Mouse (Mus musculus) neural tube, embryonic 11.5 days (tissue): ENCODE measurements around the gene Slc9a6. TPM values are rescaled to one million over a fixed set of nuclear protein-coding genes. Genes with fewer than 3 reads are reported as not detected.

Experiments
- ATAC-seq: fragments of 200-750 bp; cut with Nextera tagmentation; 2 replicates; pipeline ENCODE4 v1.8.0; 2017; ENCODE audit warnings: moderate number of reproducible peaks, mild to moderate bottlenecking, moderate TSS enrichment, moderate library complexity; ENCODE audit not compliant: insufficient read depth, low FRiP score, low TSS enrichment
- DNase-seq: peaks from one replicate; pipeline ENCODE4 v3.0.0-alpha.2; 2015; ENCODE audit warnings: low spot score
- H3K27ac ChIP-seq: fragments of 300-500 bp; sonication (generic); 2 replicates; pipeline ENCODE4 v1.5.1; 2014; ENCODE audit warnings: low read depth, mild to moderate bottlenecking, low read length
- H3K27me3 ChIP-seq: fragments of 300-500 bp; sonication (generic); 2 replicates; pipeline ENCODE4 v1.6.1; 2014; ENCODE audit warnings: mild to moderate bottlenecking, low read length, mixed read lengths; ENCODE audit not compliant: control insufficient read depth, insufficient read depth
- H3K36me3 ChIP-seq: fragments of 300-500 bp; sonication (generic); 2 replicates; pipeline ENCODE4 v1.6.1; 2014; ENCODE audit warnings: mild to moderate bottlenecking, low read length, moderate library complexity, mixed read lengths; ENCODE audit not compliant: control insufficient read depth, insufficient read depth
- H3K4me1 ChIP-seq: fragments of 300-500 bp; sonication (generic); 2 replicates; pipeline ENCODE4 v1.6.1; 2014; ENCODE audit warnings: low read length, mixed read lengths; ENCODE audit not compliant: control insufficient read depth, insufficient read depth
- H3K4me2 ChIP-seq: fragments of 300-500 bp; sonication (generic); 2 replicates; pipeline ENCODE4 v1.6.1; 2014; ENCODE audit warnings: low read depth, mild to moderate bottlenecking, moderate library complexity
- H3K4me3 ChIP-seq: fragments of 300-500 bp; sonication (generic); 2 replicates; pipeline ENCODE4 v1.5.1; 2014; ENCODE audit warnings: low read depth, low read length
- H3K9ac ChIP-seq: fragments of 300-500 bp; sonication (generic); 2 replicates; pipeline ENCODE4 v1.6.1; 2014; ENCODE audit warnings: mild to moderate bottlenecking, low read length
- H3K9me3 ChIP-seq: fragments of 300-500 bp; sonication (generic); 2 replicates; pipeline ENCODE4 v1.6.1; 2016; ENCODE audit warnings: low read length; ENCODE audit not compliant: control insufficient read depth
- WGBS: fragments of 180-500 bp; shearing (Covaris S2); extraction: QIAGEN DNeasy Blood & Tissue Kit; methylation state at CpG from one replicate; pipeline ENCODE4 v1.1.7; 2014; 5-methylcytosine and 5-hydroxymethylcytosine counted together
- microRNA-seq: library from miRNA; unstranded; fragments of <30 nt; microRNA quantifications from one replicate; pipeline ENCODE4, GENCODE M21; 2016
- polyA plus RNA-seq: library from polyadenylated mRNA; unstranded; fragments of >200 nt; fragmentation: Nextera tagmentation; extraction: Ambion mirVana; gene quantifications from 2 replicates; pipeline ENCODE4 v1.2.1, GENCODE M21; 2014

Slc9a6 gene
- polyA plus RNA-seq, 1 experiment from 2014 or later: 17.2 TPM

DNA sequence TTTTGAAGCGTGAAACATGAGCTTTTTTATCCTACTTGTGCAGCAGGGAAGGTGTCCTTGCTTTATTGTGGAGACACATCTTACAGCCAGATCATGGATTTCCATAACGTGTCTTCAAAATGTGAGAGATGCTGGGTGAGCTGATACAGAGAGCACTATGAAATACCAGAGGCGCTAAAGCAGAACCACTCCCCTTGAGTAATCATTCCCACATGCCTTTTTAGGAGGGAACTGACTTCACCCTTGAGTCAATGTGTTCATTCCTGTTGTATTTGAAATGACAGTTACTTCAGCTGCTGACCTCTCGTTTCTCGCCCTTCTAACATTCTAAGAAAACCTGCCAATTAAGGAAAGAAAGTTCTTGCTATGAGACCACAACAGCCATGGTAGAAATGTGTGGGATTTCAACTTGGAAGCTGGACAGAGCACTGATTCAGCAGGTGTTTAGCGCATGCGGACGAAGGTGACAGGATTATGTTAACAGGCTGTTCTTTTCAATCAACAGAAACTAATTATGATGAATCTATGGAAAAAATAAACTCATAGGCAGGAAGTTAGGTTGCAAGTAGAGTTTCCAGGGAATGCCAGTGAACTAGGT, 94.5 kb downstream of the Slc9a6 start:
- DNase-seq: no peak
- Histone ChIP-seq H3K4me2 (no peak overlapping the region), H3K27ac (no peak overlapping the region), H3K27me3 (no peaks in the 10 kb centered on the region), H3K9ac (no peak overlapping the region), H3K4me3 (no peak overlapping the region), H3K36me3 (no peaks in the 10 kb centered on the region), H3K9me3 (no peaks in the 10 kb centered on the region), H3K4me1 (no peaks in the 10 kb centered on the region)
- no peak for ATAC-seq
- WGBS: 85% methylated on average over 8 of the region's 8 CpGs

DNA sequence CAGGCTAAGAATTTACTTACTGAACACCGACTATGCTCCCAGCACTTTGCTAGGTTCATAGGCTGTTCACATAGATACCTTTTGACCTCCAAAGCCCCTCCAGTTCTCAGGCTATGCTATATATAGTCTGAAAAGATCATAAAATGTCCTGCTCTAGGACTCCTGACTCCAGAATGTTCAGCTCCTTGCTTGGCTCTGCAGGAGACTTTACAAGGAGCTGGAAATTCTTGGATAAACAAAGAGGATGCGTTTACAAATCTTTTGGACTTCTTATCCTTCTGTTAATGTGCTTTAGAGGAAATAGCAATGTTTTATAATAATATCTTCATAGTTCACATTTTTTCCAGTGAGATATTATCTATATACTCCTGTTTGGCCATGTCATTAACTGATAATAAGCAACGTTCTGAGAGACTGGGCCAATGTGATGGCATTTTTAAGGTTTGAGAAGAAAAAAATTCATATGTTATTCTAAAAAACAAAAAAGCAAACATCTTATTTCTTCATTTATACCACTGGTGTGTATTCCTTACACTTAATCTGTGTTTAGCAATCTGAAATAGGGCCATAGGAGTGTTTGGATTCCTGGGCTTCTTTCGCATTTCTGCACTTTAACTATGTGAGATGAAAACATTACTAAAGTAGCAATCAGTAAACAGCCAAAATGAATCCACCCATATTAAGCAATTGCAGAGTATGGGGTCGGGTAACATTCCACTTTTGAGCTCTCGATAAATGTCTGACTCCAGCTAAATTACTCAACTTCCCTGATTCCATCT, 99.2 kb downstream of the Slc9a6 start:
- 82% methylated on average over 6 of the region's 6 CpGs for WGBS
- no peaks in the 10 kb centered on the region for H3K4me1 ChIP-seq
- ATAC-seq: no peak

DNA sequence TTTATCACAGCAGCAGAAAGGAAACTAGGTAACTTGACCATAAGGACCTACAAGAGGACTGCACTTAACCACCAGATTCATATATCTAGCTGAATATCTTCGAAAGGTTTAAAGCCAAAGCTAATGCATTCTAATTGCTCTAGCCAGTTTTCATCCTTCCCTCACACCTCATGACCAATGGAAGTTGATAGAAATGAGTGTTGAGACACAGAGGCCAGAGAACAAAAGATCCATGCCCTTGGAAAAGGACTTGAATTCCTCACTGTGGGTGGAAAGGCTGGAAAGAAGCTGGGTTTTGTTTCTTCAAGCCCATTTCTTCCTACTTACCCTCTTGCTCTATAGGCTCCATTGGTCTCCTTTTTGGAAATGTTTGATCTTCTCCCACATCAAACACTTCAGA, 101.0 kb downstream of the Slc9a6 start:
- no peak for ATAC-seq
- no peak for DNase-seq
- WGBS: 87% methylated on average over 1 of the region's 1 CpGs

More for the DNA sequence above, 99.2 kb downstream of the Slc9a6 start:
- Histone ChIP-seq H3K9ac (no peak overlapping the region), H3K4me3 (no peak overlapping the region), H3K27ac (no peak overlapping the region), H3K9me3 (no peaks in the 10 kb centered on the region), H3K4me2 (no peak overlapping the region), H3K36me3 (no peaks in the 10 kb centered on the region), H3K27me3 (no peaks in the 10 kb centered on the region)
- DNase-seq: no peak

DNA sequence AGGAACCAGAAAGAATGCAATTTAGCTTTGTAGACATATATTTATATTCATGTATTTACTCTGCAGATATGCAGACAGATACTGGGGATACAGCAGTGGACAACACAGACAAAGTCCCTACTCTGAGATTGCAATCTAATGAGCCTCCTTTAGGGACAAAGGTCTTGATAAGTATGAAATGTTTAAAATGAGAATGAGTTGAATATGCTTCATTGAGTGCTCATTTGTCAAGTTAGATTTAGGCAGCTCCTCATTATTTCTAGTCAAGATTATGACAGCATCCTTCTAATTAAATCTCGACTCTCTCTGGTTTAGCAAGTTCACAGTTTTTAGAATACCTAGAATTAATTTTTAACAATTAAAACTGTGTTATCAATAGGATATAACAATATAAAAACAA, 103.1 kb downstream of the Slc9a6 start:
- Histone ChIP-seq H3K9me3 (no peaks in the 10 kb centered on the region), H3K9ac (no peak overlapping the region), H3K4me3 (no peak overlapping the region), H3K27me3 (no peaks in the 10 kb centered on the region), H3K27ac (no peak overlapping the region), H3K4me2 (no peak overlapping the region), H3K36me3 (no peaks in the 10 kb centered on the region), H3K4me1 (no peaks in the 10 kb centered on the region)
- DNase-seq: no peak
- 75% methylated on average over 1 of the region's 1 CpGs for WGBS
- ATAC-seq: no peak

More for the DNA sequence above, 101.0 kb downstream of the Slc9a6 start:
- H3K9me3 ChIP-seq: no peaks in the 10 kb centered on the region
- H3K27ac ChIP-seq: no peak overlapping the region
- H3K9ac ChIP-seq: no peak overlapping the region
- H3K4me1 ChIP-seq: no peaks in the 10 kb centered on the region
- H3K36me3 ChIP-seq: no peaks in the 10 kb centered on the region
- no peak overlapping the region for H3K4me3 ChIP-seq
- no peaks in the 10 kb centered on the region for H3K27me3 ChIP-seq
- no peak overlapping the region for H3K4me2 ChIP-seq

Small RNAs within 50 kb of the gene (microRNA-seq; reads per million reads assigned to microRNA genes)
- not detected for gene Mir5116

Other genes with a start within 250 kb of the Slc9a6 start
- gene Smim10l2a, start 235.2 kb upstream of the Slc9a6 start, polyA plus RNA-seq: 2.9 and 3.4 TPM in 2 replicates
- 2.0 and 2.6 TPM in 2 replicates for gene Gm2174, start 161.8 kb upstream of the Slc9a6 start, polyA plus RNA-seq
- gene Ints6l, start 154.9 kb upstream of the Slc9a6 start, polyA plus RNA-seq: 19.8 and 22.1 TPM in 2 replicates
- gene Gm10477, start 85.0 kb upstream of the Slc9a6 start, polyA plus RNA-seq: not detected in 2 replicates
- gene Gm648, start 60.2 kb upstream of the Slc9a6 start, polyA plus RNA-seq: 0.23 TPM in 1 of 2 replicates, not detected in the other
- 53.8 and 54.1 TPM in 2 replicates for gene Mmgt1, start 11.7 kb upstream of the Slc9a6 start, polyA plus RNA-seq
- gene Fhl1, start 122.0 kb downstream of the Slc9a6 start, polyA plus RNA-seq: 84.3 and 89.6 TPM in 2 replicates
- gene Map7d3, start 212.6 kb downstream of the Slc9a6 start, polyA plus RNA-seq: 1.4 and 1.8 TPM in 2 replicates